Mouse (Mus musculus): ENCODE measurements around the gene Hat1. TPM values are rescaled to one million over a fixed set of nuclear protein-coding genes. Genes with fewer than 3 reads are reported as not detected.

Gene Hat1
- total and polyA plus RNA-seq, 2 experiments from 2014 or later: 20.6 to 30.0 TPM

DNA sequence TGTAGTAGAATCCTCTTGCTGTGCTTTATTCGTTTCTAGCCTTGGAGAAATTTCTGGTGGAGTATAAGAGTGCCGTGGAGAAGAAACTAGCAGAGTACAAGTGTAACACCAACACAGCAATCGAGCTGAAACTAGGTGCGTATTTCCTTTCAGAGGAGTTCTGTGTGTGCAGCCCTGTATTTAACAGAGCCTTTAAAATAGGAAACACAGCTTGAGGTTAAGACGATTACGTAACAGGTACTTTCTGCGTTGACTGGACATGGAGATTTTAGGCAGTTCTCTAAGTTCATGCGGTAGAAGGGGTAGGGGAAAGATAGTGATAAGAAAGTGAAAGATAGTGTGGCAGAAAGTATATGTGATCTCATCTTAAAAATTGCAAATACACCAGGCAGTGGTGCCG is 1.1 kb downstream of the Hat1 start:
- no peak for TF ChIP-seq CTCF (IDR thresholded peaks at IDR 0.05)
- no peak for DNase-seq (ENCODE audit: low spot score)
- Histone ChIP-seq H3K9ac (replicated peaks; ENCODE audit: low read length, poor library complexity, severe bottlenecking) (no peak overlapping the region; the same call in 1 of the 2 replicates), H3K27me3 (ENCODE audit: insufficient read depth, low read length) (no peaks in the 10 kb centered on the region), H3K36me3 (ENCODE audit: insufficient read depth, low read length) (no peaks in the 10 kb centered on the region), H3K27ac (ENCODE audit: low read depth, low read length) (no peak overlapping the region), H3K4me1 (ENCODE audit: insufficient read depth, low read length) (no peaks in the 10 kb centered on the region), H3K4me2 (ENCODE audit: low read depth, low read length, poor library complexity, severe bottlenecking) (peak overlapping the region; percentile 93), H3K9me3 (ENCODE audit: low read length) (no peaks in the 10 kb centered on the region), H3K4me3 (ENCODE audit: low read depth, low read length) (peak overlapping the region; percentile 86)
- ATAC-seq (ENCODE audit: low FRiP score): no peak
- 61% methylated on average over 9 of the region's 9 CpGs for WGBS

DNA sequence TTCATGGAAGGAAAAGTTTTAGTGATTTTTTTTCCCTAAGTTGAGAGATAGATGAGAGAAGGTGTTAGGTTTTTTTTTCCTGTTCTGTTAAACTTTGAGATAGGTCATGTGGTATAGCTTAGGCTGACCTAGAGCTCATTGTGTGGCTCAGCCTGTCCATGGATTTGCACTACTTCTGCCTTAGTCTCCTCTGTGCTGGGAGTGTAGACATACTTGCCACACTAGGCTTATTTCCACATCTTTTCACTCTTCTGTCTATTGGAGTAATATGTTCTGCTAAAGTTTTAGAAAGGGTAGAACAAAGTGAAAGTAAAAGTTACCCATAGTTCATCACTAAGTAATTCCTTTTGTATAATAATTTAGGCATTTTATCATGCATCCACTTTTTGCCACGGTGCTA is 16.9 kb downstream of the Hat1 start:
- no peaks in the 10 kb centered on the region for H3K9me3 ChIP-seq (ENCODE audit: low read length)
- H3K9ac ChIP-seq (replicated peaks; ENCODE audit: low read length, poor library complexity, severe bottlenecking): no peak overlapping the region
- no peaks in the 10 kb centered on the region for H3K4me1 ChIP-seq (ENCODE audit: insufficient read depth, low read length)
- H3K27ac ChIP-seq (ENCODE audit: low read depth, low read length): no peak overlapping the region
- WGBS: 95% methylated on average over 1 of the region's 1 CpGs
- no peak overlapping the region for H3K4me3 ChIP-seq (ENCODE audit: low read depth, low read length)
- no peak for ATAC-seq (ENCODE audit: low FRiP score)
- no peak for DNase-seq (ENCODE audit: low spot score)
- TF ChIP-seq CTCF (IDR thresholded peaks at IDR 0.05): no peak
- H3K27me3 ChIP-seq (ENCODE audit: insufficient read depth, low read length): no peaks in the 10 kb centered on the region
- H3K36me3 ChIP-seq (ENCODE audit: insufficient read depth, low read length): no peaks in the 10 kb centered on the region
- H3K4me2 ChIP-seq (ENCODE audit: low read depth, low read length, poor library complexity, severe bottlenecking): no peak overlapping the region

DNA sequence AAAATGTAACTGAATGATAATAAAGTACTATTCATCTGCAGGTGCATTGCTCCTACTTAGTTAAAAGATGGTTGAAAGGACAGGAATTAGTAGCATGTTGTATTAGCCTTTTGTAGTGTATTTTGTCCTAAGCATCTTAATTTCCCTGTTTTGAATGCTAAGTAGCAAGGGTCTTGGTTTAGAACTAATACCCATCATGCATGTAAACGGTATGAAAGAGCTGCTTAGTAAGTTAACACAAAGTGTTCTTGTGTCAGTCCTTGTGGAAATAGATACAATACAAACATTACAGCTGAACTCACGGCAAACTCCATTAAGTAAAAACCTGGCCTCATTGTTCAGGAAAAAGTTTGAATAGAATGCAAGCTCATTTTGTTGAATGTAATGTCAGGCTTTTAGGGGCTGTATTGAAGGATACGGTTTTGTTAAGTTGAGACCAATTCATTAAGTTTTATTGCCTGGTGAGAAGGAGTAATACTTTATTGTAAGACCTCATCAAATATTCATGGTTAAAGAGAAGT is 30.1 kb downstream of the Hat1 start:
- 23% methylated on average over 3 of the region's 3 CpGs for WGBS
- TF ChIP-seq CTCF (IDR thresholded peaks at IDR 0.05): no peak
- no peaks in the 10 kb centered on the region for H3K4me1 ChIP-seq (ENCODE audit: insufficient read depth, low read length)
- H3K27me3 ChIP-seq (ENCODE audit: insufficient read depth, low read length): no peaks in the 10 kb centered on the region
- 0 out of 2 replicates have a peak, but pooled peaks cover 2% of the 10 kb centered on the region for H3K36me3 ChIP-seq (ENCODE audit: insufficient read depth, low read length)
- DNase-seq (ENCODE audit: low spot score) (no peak), ATAC-seq (ENCODE audit: low FRiP score) (no peak)
- no peak overlapping the region for H3K4me3 ChIP-seq (ENCODE audit: low read depth, low read length)
- no peak overlapping the region for H3K27ac ChIP-seq (ENCODE audit: low read depth, low read length)
- H3K9me3 ChIP-seq (ENCODE audit: low read length): no peaks in the 10 kb centered on the region
- no peak overlapping the region for H3K9ac ChIP-seq (replicated peaks; ENCODE audit: low read length, poor library complexity, severe bottlenecking)
- H3K4me2 ChIP-seq (ENCODE audit: low read depth, low read length, poor library complexity, severe bottlenecking): no peak overlapping the region

DNA sequence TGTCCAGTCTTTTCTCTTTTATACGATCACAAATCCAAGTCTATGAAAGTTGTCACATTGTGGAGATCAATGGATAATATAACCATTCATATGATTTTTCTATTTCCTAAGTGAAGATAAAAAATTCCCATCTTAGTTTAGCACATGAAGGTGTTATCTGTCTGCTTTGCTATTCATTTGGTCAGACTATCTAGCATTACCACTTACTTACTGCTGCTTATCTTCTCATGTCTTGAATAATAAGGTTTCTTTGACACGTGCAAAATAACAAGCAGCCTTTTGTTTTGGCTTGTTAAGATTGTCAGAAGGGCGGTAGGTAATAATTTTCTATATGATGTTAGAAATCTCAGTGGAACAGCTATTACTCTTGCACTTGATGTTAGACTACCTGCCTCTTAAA is 30.6 kb downstream of the Hat1 start:
- Histone ChIP-seq H3K4me1 (ENCODE audit: insufficient read depth, low read length) (no peaks in the 10 kb centered on the region), H3K9me3 (ENCODE audit: low read length) (no peaks in the 10 kb centered on the region), H3K9ac (replicated peaks; ENCODE audit: low read length, poor library complexity, severe bottlenecking) (no peak overlapping the region), H3K36me3 (ENCODE audit: insufficient read depth, low read length) (0 out of 2 replicates have a peak, but pooled peaks cover 2% of the 10 kb centered on the region), H3K27ac (ENCODE audit: low read depth, low read length) (no peak overlapping the region), H3K4me3 (ENCODE audit: low read depth, low read length) (no peak overlapping the region), H3K4me2 (ENCODE audit: low read depth, low read length, poor library complexity, severe bottlenecking) (no peak overlapping the region), H3K27me3 (ENCODE audit: insufficient read depth, low read length) (no peaks in the 10 kb centered on the region)
- DNase-seq (ENCODE audit: low spot score): no peak
- ATAC-seq (ENCODE audit: low FRiP score): no peak
- 69% methylated on average over 3 of the region's 3 CpGs for WGBS
- TF ChIP-seq CTCF (IDR thresholded peaks at IDR 0.05): no peak

DNA sequence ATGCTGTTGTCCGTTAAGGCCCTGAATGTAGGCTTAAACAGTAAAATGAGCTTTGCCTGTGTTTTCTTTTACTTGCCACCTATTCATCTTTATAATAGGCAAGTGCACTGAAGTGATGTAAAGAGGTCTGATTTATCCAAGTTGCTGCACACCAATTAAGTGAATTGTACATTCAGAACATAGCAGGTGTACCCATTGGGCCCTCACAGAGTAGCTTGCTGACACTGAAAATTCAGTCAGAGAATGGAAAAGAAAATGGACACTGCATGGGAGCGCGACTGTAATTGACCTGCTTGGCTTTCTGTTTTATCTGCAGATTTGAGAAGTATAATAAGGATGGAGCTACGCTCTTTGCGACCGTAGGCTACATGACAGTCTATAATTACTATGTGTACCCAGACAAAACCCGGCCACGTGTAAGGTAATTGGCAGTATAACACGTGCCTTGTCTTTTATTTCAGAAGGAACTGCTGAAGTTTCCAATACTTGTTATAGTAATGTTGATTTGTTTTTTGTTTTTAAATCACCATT is 32.2 kb downstream of the Hat1 start:
- WGBS: 89% methylated on average over 9 of the region's 9 CpGs
- H3K9ac ChIP-seq (replicated peaks; ENCODE audit: low read length, poor library complexity, severe bottlenecking): no peak overlapping the region
- H3K4me3 ChIP-seq (ENCODE audit: low read depth, low read length): no peak overlapping the region
- TF ChIP-seq CTCF (IDR thresholded peaks at IDR 0.05): no peak
- H3K27ac ChIP-seq (ENCODE audit: low read depth, low read length): no peak overlapping the region
- no peak overlapping the region for H3K4me2 ChIP-seq (ENCODE audit: low read depth, low read length, poor library complexity, severe bottlenecking)
- DNase-seq (ENCODE audit: low spot score): no peak
- no peaks in the 10 kb centered on the region for H3K4me1 ChIP-seq (ENCODE audit: insufficient read depth, low read length)
- H3K9me3 ChIP-seq (ENCODE audit: low read length): no peaks in the 10 kb centered on the region
- H3K27me3 ChIP-seq (ENCODE audit: insufficient read depth, low read length): no peaks in the 10 kb centered on the region
- ATAC-seq (ENCODE audit: low FRiP score): no peak
- H3K36me3 ChIP-seq (ENCODE audit: insufficient read depth, low read length): 0 out of 2 replicates have a peak, but pooled peaks cover 2% of the 10 kb centered on the region

DNA sequence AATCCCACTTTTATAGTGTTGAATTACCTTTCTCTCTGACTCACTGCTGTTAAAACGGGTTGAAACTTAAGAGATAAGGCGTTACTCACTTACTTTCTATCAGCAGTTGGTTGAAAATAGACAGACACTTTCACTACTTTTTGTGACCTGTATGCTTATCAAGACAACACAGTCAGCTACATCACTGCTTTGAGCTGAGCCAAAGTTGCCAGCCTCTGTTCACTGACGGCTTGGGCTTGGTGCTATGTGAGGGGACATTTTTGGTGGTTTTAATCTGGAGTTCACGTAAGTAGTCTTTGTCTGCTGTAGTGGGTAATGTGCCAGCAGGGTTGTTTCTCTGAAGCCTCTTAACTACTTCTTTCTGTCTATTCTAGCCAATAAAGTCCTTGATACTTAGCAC is 35.8 kb downstream of the Hat1 start:
- Histone ChIP-seq H3K9me3 (ENCODE audit: low read length) (no peaks in the 10 kb centered on the region), H3K4me1 (ENCODE audit: insufficient read depth, low read length) (no peaks in the 10 kb centered on the region), H3K36me3 (ENCODE audit: insufficient read depth, low read length) (peaks cover 7% of the 10 kb centered on the region; the same call in 1 of the 2 replicates), H3K4me3 (ENCODE audit: low read depth, low read length) (no peak overlapping the region), H3K4me2 (ENCODE audit: low read depth, low read length, poor library complexity, severe bottlenecking) (no peak overlapping the region), H3K9ac (replicated peaks; ENCODE audit: low read length, poor library complexity, severe bottlenecking) (no peak overlapping the region), H3K27ac (ENCODE audit: low read depth, low read length) (no peak overlapping the region), H3K27me3 (ENCODE audit: insufficient read depth, low read length) (no peaks in the 10 kb centered on the region)
- DNase-seq (ENCODE audit: low spot score): no peak
- no peak for ATAC-seq (ENCODE audit: low FRiP score)
- 82% methylated on average over 4 of the region's 4 CpGs for WGBS
- no peak for TF ChIP-seq CTCF (IDR thresholded peaks at IDR 0.05)
